In genomic region chr4:38590358-38590757, GRCm38 (mm10) we compare ENCODE assay signal across 35 mouse cellular contexts.
"Had no signal": no experiment of that assay in that cellular context is flagged by ENCODE, and none has a peak within 500 bp of the region (broad histone marks: within the 10 kb centered on the region; RNA-seq: fewer than 3 reads in every experiment).

No protein-coding gene starts in this region.

- H3K4me3 ChIP-seq: heart, adult 2 months; heart, embryonic 10.5 days; heart, embryonic 12.5 days; heart, embryonic 13.5 days; heart, embryonic 15.5 days; hindbrain, embryonic 10.5 days; hindbrain, embryonic 12.5 days; hindbrain, embryonic 13.5 days; hindbrain, embryonic 15.5 days; intestine, embryonic 15.5 days; kidney, embryonic 15.5 days; layer of hippocampus, adult 2 months had no signal

- H3K9ac ChIP-seq: heart, embryonic 12.5 days; heart, embryonic 13.5 days; heart, embryonic 15.5 days; hindbrain, embryonic 12.5 days; hindbrain, embryonic 13.5 days; hindbrain, embryonic 14.5 days; hindbrain, embryonic 15.5 days; intestine, embryonic 15.5 days; kidney, embryonic 15.5 days had no signal

- H3K36me3 ChIP-seq: heart, embryonic 10.5 days; heart, embryonic 12.5 days; heart, embryonic 13.5 days; heart, embryonic 15.5 days; hindbrain, embryonic 10.5 days; hindbrain, embryonic 12.5 days; hindbrain, embryonic 13.5 days; hindbrain, embryonic 15.5 days; intestine, embryonic 15.5 days; kidney, embryonic 15.5 days had no signal

- DNase-seq: heart, adult 2 months; heart, postnatal 10 days; heart, postnatal 14 days; heart, postnatal 36 days; heart, postnatal 4 days; kidney, adult 11 months; kidney, adult 18-20 months; kidney, adult 2 months; kidney, adult 8-10 months; kidney, adult 9 months; kidney, postnatal 10 days; kidney, postnatal 14 days; kidney, postnatal 25 days; kidney, postnatal 36 days; kidney, postnatal 4 days; layer of hippocampus, adult 9-11 months had no signal

- H3K4me1 ChIP-seq: heart, embryonic 10.5 days; heart, embryonic 12.5 days; heart, embryonic 13.5 days; heart, embryonic 15.5 days; hindbrain, embryonic 10.5 days; hindbrain, embryonic 12.5 days; hindbrain, embryonic 13.5 days; hindbrain, embryonic 15.5 days; intestine, embryonic 15.5 days; kidney, embryonic 15.5 days had no signal

- H3K4me2 ChIP-seq: heart, embryonic 11.5 days; heart, embryonic 12.5 days; heart, embryonic 13.5 days; heart, embryonic 15.5 days; hindbrain, embryonic 12.5 days; hindbrain, embryonic 13.5 days; hindbrain, embryonic 14.5 days; hindbrain, embryonic 15.5 days; intestine, embryonic 15.5 days; kidney, embryonic 15.5 days had no signal

- H3K27ac ChIP-seq: heart, adult 2 months; heart, embryonic 10.5 days; heart, embryonic 13.5 days; heart, embryonic 15.5 days; hindbrain, embryonic 10.5 days; hindbrain, embryonic 12.5 days; hindbrain, embryonic 13.5 days; hindbrain, embryonic 14.5 days; hindbrain, embryonic 15.5 days; hindbrain, postnatal 0 days; intestine, embryonic 15.5 days; kidney, embryonic 15.5 days; kidney, postnatal 0 days; layer of hippocampus, adult 2 months had no signal

- ATAC-seq: hindbrain, embryonic 16.5 days; hindbrain, postnatal 0 days; inflammation-experienced regulatory T-cells, adult 6 months; intestine, embryonic 15.5 days; intestine, embryonic 16.5 days; intestine, postnatal 0 days had no signal

- H3K9me3 ChIP-seq: heart, embryonic 10.5 days; heart, embryonic 12.5 days; heart, embryonic 13.5 days; heart, embryonic 15.5 days; hindbrain, embryonic 10.5 days; hindbrain, embryonic 12.5 days; hindbrain, embryonic 13.5 days; hindbrain, embryonic 15.5 days; intestine, embryonic 15.5 days; kidney, embryonic 15.5 days had no signal

- H3K27me3 ChIP-seq: heart, embryonic 12.5 days; heart, embryonic 13.5 days; heart, embryonic 15.5 days; hindbrain, embryonic 12.5 days; hindbrain, embryonic 13.5 days; hindbrain, embryonic 15.5 days; intestine, embryonic 15.5 days; kidney, embryonic 15.5 days had no signal
